Mouse (Mus musculus) spleen, postnatal 4 days (tissue): ENCODE data around the gene Mad1l1.
"Not testable (repeated sequence)": the region's sequence is repeated elsewhere in the genome, so short reads cannot be mapped to it uniquely, and the experiment has no call there.

Source experiments
- DNase-seq, 2 experiments: peaks; one replicate each; pipeline ENCODE4 v3.0.0; 2022; ENCODE audit warnings: low spot score in 2 of 2

Gene Mad1l1

GRCm38 (mm10) chr5:140013652-140014051 is 307.7 kb downstream of the Mad1l1 start:
- no peak for DNase-seq

- DNase-seq: peak in 1 of 2 experiments; percentile 48
These were observed 308.9 kb downstream of the Mad1l1 start for GRCm38 (mm10) chr5:140012286-140012967.

- no peak for DNase-seq
These were observed 310.9 kb downstream of the Mad1l1 start for GRCm38 (mm10) chr5:140010405-140010804.

- no peak for DNase-seq
These were observed 312.2 kb downstream of the Mad1l1 start for GRCm38 (mm10) chr5:140009083-140009655.

- DNase-seq: no peak
These were observed 312.9 kb downstream of the Mad1l1 start for GRCm38 (mm10) chr5:140008523-140008806.

- DNase-seq: no peak
These were observed 313.5 kb downstream of the Mad1l1 start for GRCm38 (mm10) chr5:140007656-140008522.

GRCm38 (mm10) chr5:140006861-140007260 is 314.5 kb downstream of the Mad1l1 start:
- no peak for DNase-seq

- DNase-seq: no peak
These were observed 318.8 kb downstream of the Mad1l1 start for GRCm38 (mm10) chr5:140002541-140002940.

GRCm38 (mm10) chr5:139998916-139999315 is 322.4 kb downstream of the Mad1l1 start:
- no peak for DNase-seq

- DNase-seq: not testable (repeated sequence)
These were observed 323.0 kb downstream of the Mad1l1 start for GRCm38 (mm10) chr5:139998321-139998720.

- no peak for DNase-seq
These were observed 329.8 kb downstream of the Mad1l1 start for GRCm38 (mm10) chr5:139991531-139991930.

GRCm38 (mm10) chr5:139985073-139985746 is 336.1 kb downstream of the Mad1l1 start:
- DNase-seq: no peak

GRCm38 (mm10) chr5:139981976-139982375 is 339.4 kb downstream of the Mad1l1 start:
- no peak for DNase-seq

GRCm38 (mm10) chr5:139979371-139979770 is 342.0 kb downstream of the Mad1l1 start:
- DNase-seq: no peak

- peak in 1 of 2 experiments; percentile 63 for DNase-seq
These were observed 342.7 kb downstream of the Mad1l1 start for GRCm38 (mm10) chr5:139978525-139979276.

- no peak for DNase-seq
These were observed 343.9 kb downstream of the Mad1l1 start for GRCm38 (mm10) chr5:139977476-139977875.

GRCm38 (mm10) chr5:139976584-139976983 is 344.8 kb downstream of the Mad1l1 start:
- DNase-seq: no peak

GRCm38 (mm10) chr5:139970186-139970631 is 351.1 kb downstream of the Mad1l1 start:
- DNase-seq: peak in 1 of 2 experiments; percentile 20

- no peak for DNase-seq
These were observed 352.0 kb downstream of the Mad1l1 start for GRCm38 (mm10) chr5:139969151-139969948.

GRCm38 (mm10) chr5:139965596-139965995 is 355.8 kb downstream of the Mad1l1 start:
- DNase-seq: no peak
